Mouse (Mus musculus) frontal cortex, postnatal 25 days (tissue): ENCODE data around the gene Vps25.

Experiments
- DNase-seq, 2 experiments: peaks; one replicate each; pipeline ENCODE4 v3.0.0; 2022; ENCODE audit warnings: low spot score in 2 of 2

Gene Vps25

DNA sequence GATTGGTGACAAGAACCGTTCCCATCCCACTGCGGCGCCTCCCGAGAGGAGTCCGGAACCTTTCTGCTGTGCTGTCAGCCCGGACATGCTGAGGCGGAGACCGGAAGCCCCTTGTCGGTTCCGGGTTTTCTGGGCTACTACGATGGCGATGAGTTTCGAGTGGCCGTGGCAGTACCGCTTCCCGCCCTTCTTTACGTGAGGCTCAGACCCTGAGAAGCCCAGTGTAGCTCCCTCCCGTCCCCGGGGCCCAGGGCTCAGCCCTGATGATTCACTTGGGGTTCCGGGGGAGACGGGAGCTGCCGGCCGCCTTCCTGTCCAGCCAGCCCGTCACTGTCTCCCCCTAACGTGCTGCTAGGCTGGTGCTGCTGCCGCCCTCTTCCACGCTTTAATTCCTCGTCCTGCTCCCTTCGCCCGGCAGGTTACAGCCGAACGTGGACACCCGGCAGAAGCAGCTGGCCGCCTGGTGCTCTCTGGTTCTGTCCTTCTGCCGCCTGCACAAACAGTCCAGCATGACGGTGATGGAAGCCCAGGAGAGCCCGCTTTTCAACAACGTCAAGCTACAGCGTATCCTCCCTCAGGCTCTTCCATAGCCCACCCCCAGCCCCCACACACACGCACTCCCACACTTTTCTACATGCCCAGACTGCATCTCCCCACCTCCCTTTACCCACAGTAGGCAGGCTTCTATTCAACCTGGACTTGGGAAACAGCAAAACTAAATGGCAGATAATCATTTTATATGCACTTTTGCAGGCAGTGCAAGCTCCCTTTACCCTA, at the start of gene Vps25:
Vps25 (plus strand) TSS at position 95 of the 777 bp plus-strand sequence.
- peak; percentile 66 to 78 for DNase-seq

DNA sequence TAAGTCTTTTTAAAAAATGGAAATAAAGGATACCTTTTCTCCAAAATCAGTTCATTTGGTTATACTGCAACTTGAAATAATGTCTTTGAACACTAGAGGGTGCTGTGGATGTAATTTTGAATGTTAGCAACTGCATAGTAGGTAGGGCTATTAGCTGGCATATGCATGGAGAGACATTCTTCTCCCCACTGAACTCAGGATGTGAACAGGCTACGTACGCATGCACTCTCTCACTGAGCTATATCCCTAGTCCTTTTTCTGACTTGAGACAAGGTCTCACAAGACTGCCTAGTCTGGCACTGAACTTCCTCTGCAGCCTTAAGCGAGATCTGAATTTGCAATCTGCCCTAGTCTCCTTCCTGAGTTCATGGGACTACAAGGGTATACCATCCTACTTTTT, 41.5 kb upstream of the Vps25 start:
- DNase-seq: no peak

DNA sequence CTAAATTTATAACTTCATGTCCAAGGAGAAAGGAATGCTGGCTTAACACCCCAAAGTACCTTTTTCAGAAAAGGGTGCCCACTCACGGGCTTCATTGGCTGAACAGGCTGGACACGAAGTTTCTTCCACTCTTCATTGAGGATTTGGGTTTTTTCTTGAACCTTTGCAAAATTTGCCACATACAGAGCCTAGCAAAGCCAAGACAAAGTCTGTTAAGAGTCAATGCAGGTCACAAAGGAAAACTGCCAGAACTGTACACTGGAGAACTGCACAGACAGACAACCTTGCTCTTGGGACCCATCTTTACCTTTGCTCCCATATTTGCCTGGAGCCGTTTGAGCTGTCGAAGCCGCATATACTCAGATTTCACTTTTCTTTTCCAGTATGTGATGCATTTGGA, 36.6 kb upstream of the Vps25 start:
- DNase-seq: no peak

DNA sequence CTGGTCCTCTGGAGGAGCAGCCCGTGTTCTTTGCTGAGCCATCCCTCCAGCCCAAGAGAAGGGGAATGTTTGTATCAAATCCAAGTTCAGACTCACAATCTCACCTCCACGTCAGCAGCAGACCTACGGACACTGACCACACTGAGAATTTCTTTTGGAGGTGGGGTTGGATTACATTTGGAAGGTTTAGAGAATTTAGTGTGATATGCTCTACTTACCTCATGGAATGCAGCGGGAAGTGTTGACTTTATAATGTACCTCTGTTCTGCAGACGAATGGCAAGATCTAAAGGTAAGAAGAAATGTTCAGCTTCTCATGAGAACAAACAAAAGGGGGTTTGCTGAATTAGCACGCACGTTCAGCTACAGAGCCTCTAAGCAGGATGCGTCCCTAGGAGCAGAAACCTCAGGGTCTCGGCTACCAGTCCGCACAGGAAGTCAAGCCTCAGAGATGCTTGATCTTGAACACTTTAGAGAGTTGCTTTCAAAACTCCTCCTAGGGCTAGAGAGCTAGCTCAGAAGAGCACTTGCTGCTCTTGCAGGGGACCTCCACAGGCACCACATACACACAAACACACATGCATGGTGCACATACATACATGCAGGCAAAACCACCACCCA, 35.0 kb upstream of the Vps25 start:
- no peak for DNase-seq

DNA sequence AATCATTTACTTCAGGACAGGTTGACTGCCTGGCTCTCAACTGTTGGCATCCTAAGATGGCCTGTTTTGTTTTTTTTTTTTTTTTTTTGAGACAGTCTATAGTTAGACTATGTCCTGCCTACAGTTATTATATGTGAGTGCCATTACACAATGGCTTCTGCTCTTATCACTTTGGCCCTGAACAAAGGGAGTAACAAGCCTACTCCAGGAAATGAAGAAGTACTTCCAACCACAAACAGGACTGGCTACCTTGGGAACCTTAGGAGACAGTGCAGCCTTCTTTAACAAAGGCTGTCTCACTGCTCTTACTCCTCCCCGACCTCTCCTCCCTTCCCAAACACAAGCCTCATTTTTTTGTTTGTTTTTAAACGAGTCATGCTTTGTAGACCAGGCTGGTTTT, 32.7 kb upstream of the Vps25 start:
- DNase-seq: no peak

DNA sequence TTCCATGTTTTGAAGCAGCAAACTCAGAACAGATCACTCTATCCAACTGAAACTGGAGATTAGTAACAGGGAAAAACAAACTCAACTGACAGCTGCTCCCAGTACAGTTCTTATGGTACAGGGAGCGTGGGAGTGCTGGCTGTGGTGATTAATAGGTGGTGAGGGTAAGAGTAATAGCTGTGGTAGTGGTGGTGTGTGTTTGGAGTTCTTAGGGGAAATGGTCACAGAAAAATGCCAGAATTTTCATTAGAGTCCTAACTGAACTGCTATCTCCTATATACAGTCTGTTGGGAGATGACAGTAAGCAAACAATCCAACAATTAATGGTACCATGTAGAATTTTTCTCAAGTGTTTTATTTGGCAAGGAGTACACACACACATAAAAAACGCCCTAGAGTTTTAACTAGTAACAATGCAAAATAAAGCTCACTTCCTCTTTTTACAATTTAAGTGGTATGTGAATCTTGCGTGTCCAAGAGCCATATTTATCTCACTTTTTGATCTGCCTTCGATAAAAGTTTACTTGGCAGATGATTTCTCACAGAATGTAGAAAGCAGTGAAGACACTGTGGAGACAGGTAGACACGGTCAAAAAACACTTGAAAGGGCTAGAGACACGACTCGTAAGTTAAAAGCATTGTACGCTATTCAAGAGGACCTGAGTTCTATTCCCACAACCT, 32.1 kb upstream of the Vps25 start:
- no peak for DNase-seq

DNA sequence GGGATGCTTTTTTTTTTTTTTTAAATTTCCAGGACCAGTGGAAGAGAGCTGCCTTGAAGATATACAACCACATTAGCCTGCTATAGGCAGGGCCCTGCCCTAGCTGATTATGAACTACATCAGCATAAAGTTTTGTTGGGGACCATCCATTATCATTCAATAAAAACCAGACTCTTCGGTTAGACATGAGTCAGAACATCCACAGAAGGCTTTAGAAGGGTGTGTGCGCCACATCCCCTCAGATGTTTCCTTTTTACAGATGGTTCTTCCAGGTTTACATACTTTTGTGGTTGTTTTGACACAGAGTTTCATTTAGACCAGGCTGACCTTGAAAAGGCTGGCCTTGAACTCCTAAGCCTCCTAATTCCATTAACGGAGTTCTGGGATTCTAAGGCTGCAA, 29.2 kb upstream of the Vps25 start:
- DNase-seq: no peak

DNA sequence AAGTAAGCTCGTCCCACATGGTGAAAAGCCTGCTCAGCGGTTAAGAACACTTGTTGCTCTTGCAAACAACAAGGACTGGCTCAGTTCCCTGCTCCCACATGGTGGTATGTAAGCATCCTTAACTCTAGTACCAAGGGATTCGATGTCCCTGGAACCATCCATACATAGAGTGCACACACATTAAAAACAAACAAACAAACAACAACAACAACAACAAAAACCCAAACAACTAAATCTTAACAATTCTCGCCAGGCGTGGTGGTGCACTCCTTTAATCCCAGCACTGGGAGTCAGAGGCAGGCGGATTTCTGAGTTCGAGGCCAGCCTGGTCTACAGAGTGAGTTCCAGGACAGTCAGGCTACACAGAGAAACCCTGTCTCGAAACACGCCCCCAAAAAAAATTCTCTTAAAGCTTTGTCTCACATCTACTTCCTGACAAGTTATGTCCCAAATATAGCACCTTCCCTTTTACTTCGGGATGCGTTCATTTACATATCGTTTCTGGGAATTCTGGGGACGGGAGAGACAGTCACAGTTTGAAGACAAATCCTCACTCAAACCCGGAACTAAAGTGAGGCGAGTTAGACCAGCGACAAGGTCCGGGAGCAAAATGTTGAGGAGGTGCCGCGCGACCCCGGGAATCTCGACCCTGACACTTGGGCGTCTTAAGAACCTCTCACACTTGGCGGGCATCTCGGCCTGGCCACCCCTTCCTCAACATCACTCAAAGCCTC, 28.0 kb upstream of the Vps25 start:
- no peak for DNase-seq

DNA sequence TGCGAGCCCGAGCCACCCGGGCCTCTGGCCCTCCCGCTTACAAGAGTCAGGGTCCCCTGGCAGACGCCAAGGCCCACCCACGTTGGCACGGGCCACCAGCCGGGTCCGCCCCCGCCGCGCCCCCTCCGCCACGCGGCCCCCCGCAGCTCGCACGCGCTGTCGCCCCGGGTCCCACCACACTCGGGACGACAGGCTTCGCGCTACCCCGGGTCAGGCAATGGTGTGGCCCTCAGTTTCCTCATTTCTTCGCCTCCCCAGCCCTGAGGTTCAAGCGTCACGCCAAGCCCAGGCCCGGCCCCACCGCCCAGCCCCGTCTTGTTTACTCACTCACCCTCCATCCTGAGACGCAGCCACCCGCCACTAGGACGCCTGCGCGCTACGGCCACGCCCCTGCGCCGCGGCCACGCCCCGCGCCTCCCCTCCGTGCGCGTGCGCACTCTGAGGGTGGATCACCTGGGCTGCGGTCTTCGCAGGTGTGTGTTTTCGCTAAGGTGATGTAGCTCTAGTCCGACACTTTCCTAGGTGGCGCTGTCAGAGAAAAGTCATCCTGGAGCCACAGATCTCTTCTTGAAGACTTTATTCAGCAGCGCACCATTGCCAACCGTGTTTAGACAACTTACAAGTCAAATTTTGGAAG, 27.3 kb upstream of the Vps25 start, which contains the start of gene Ezh1:
Ezh1 (minus strand) TSS at position 399 of the 637 bp plus-strand sequence.
- DNase-seq: peak; percentile 82 to 86

DNA sequence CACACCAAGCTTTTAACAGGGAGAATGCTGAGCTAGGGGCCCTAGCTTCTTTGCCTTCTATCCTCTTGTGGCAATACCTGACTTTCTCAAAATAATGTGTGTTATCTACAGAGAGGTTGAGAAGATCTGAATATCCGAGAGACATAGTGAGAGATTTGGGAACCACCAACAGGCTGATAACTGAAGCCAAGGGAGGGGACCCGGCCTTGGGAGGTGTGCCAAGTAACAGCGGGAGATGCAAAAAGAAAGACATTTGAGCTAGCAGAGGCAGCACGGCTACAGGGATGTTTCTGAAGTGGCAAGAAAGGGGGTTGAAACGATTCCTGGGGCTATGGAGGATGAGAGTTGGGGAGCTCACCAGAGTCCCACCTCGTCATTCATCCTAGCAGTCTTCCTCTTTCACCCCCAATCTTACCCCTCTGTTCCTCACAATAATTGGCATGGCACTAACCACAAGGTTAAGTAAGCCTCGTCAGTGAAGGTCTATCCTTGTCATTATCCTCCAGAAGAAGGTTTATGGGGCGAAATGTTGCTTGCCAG, 24.1 kb upstream of the Vps25 start:
- no peak for DNase-seq

DNA sequence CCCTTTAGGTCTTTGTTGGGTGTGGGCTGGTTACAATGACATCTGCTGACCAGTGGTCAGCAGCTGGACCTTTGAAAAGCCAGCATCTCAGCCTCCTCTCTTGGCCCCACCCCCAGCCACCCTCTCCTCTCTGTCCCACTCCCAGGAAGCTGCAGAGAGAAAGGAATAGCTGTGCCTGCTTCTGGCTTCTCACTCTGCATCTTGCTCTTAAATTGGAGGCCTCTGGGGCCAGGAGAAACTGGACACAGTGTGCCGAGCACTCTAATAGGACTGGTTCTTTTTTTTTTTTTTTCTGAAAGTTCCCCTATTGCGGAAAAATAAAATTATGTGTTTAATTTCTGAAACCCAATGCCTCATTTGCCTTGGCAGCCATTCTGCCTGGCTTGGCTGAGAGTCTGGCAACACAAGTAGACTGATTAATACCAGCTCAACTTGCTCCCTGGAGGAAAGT, 23.4 kb upstream of the Vps25 start:
- no peak for DNase-seq

DNA sequence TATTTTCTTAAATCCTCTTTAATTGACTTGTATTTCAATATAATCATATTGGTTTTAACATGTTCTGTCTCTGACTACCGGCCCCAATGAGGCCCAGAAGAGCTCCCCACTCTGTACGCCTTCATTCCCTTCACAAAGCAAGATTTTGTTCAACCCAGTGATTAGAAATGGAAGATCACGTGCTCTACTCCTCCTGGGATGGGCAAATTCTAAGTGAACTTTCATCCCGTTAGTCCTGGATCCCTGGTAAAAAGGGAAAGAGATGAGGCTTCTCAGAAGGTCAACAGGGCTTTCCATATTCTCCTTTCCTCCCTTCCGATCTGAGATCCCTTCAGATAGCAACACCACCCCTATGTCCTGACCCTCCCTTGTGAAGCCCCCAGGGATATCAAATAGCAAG, 23.0 kb upstream of the Vps25 start:
- no peak for DNase-seq

DNA sequence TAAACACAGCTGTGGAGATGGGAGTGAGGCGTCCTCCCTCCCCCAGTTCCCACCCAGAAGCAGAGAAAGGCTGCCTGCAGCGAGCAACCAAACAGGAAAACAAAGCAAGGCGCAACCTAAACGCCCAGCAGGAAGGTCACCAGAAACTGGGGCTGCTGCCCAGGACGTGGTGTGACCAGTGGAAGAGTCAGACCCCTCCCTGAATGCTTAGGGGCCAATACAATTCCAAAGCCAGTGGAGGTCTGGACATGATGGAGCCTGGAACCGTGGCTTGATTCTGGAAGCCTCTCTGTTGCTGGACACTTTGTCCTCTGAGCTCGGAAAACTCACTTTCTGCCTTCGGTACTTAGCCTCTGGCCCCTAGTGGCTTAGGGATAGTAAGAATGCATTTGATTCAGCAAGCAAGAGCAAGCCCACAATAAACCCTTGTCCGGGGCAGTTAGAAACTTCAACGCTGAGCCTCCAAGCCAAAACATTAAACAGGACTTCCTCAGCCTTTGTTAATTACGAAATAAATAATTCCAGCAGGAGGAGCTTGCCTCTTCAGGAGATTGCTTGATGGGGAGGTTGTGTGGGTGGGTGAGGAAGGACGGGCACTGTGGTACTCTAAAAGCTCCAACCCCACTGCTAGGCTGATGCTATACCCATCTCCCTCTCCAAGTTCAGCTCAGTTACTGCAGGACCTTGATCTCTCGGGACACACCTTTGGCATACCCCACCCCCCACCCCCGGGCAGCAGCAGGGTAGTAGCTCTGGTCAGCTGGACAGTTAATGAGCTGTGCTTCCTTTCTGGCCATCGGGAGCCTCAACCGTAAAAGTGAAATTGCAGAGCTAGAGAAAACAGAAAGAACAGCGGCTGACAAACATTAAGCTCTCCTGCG, 22.3 kb upstream of the Vps25 start:
- no peak for DNase-seq

DNA sequence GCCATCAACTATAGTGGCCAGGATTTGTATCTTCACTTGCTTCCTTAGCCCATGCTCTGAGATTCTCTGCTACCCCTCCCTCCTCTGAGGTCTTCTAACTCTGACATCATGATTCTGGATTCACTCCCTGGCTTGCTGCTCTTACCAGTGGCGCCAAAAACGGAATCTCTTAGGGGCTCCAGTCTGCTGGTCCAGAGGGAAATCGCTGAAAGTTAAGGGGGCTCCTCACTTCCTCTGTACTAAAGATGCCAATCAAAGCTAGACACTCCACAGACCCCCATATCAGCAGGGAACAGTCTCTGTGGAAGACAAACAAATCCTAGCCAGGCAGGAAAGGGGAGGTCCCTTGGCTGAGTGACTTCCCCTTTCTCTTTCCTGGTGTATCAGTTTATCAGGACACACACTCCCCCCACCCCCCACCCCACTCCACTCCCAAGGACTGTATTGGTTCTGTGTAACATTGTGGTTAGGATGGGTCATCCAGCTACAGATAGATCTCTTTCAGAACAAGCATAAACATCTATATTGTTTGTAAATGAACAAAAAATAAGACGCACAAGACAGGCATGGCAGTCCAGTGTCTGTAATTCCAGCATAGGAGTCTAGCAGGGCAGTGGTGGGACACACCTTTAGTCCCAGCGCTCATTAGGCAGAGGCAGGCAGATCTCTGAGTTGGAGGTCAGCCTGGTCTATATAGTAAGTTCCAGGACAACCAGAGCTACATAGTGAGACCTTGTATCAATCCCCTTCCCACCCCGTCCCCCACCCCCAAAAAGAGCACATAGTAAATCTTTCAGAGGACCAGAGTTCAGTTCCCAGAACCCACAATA, 21.3 kb upstream of the Vps25 start:
- DNase-seq: no peak

DNA sequence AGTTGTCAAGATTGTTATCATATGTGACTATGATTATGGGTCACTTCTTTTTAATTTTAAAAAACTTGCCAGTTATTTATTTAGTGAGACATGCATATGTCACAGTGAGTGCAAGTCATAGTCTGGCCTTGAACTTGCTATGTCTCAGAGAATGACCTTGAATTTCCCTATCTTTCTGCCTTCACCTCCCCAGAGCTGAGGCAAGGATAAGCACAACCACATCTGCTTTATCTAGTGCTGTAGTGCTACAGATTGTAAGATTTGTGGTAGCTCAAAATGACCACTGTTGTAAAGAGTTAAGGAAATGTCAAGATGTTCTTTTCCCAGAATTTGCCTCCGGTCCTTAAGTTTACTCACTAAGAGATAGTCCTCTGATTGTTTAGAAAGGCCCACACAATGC, 20.3 kb upstream of the Vps25 start:
- no peak for DNase-seq

DNA sequence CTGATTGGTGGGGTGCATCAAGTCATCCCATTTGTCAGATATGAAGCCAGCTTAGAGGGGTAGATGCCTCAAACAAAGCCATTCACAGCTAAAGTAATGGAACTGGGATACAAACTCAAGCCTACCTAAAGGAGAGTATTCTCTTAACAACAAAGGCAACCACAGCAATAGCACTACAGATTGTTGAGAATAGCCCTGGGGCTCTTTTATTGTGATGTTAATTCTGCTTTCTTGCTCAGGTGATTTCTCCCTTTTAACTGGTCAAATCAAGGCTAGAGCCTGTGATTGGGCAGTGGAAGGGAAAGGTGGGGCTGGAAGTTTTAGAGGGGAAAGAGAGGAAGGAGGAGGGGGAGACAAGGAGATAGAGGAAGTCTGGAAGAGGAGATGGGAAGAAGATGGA, 19.4 kb upstream of the Vps25 start:
- no peak for DNase-seq

DNA sequence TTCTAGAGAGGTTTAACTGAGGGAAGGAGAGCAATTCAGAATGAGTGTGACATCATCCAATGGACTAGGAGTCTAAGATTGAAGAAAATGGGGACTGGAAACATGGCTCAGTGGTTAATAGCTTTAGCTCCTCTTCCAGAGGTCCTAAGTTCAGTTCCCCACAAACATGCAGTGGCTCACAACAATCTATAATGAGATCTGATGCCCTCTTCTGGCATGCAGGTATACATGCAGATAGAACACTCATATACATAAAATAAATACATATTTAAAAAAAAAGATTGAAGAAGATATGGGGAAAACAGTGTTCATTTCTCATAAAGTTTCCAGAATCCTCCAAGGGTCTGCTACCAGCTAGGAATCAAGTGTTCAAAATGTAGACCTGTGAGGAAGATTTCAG, 18.1 kb upstream of the Vps25 start:
- DNase-seq: no peak

DNA sequence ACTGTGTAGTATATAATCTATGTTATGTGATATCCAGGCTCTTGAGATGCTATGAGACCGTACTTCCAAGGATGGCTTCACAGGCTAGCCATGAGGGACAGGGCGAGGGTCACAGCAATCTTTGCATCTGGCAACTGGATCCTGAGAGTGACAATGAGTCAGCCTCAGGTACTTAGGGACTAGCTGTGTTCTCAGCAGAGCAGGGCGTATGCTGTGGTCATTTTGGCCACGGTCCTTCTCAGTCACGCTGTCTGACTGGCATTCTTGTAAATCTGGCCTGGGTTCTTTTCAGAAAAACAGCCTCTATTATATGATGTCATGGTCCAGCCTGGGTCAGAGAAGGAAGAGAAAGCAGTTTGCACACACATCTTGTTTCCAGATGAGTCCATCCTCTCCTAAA, 16.7 kb upstream of the Vps25 start:
- DNase-seq: no peak

DNA sequence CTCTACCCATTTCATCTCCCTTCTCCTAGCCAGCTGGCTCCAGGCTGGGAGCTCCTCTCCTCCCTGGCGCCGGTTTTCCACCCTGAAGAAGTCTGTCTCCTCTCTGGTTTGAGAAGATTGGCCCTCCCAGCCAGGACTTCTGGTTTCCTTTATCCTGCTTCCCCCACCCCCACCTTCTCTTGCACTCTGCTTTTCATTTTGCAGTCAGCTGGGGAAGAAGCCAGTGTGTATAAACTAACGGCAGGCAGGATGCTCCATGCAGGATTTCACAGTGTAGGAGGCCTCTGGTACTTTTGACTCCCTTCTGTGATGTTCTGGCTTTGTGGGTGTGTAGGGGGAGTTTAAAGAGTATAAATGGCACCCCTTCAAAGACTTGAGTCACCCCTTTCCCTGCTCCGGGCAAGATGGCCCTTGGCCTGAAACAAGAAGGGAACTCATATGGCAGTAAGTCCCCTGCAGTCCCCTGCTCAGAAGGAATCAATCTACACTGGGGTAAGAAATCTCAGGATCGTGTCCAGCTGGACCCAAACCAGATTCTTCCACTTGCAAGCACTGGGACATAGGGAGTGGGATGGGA, 15.3 kb upstream of the Vps25 start:
- DNase-seq: no peak
